Mouse (Mus musculus): ENCODE results near the gene Tubgcp2. TPM values are rescaled to one million over a fixed set of nuclear protein-coding genes. Genes with fewer than 3 reads are reported as not detected.

Tubgcp2 gene
- polyA plus RNA-seq, 1 experiment: 70.3 TPM

DNA sequence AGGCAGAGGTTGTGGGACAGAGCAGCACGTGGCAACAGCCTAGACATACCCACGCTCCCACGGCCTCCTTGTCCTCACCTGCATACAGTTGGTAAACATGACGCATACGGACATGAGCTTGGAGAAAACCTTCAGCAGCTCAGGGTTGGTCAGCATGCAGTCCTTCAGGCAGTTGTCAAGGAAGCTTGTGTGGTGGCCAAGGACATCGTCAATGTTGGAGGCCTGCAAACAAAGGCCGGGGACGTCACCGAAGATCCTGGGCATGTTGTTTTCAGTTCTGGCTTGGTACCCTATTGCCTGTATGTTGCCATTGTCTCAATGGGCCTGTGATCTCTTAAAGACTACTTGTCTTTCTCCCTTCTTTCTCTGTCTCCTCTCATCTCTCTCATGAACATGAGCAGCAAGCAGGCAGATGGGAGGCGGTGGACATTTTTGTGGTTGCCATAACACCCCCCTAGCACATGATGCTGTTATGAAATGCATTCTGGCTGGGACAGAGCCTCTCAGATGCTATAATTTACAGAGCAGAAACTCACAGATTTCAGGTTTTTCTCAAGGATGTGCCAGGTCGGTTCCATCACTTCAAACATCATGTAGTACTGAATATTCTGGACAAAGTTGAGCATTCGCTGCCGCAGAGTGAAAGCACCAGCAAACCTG, 37.6 kb downstream of the Tubgcp2 start:
- no peak for DNase-seq (ENCODE audit: low read depth)
- no peak for TF ChIP-seq CTCF (IDR thresholded peaks at IDR 0.05; ENCODE audit: borderline replicate concordance, extremely low read depth, insufficient read depth, insufficient read length)
- no peak for TF ChIP-seq POLR2A (IDR thresholded peaks at IDR 0.05; ENCODE audit: borderline replicate concordance, extremely low read depth, insufficient read depth, insufficient read length, poor library complexity, severe bottlenecking)

DNA sequence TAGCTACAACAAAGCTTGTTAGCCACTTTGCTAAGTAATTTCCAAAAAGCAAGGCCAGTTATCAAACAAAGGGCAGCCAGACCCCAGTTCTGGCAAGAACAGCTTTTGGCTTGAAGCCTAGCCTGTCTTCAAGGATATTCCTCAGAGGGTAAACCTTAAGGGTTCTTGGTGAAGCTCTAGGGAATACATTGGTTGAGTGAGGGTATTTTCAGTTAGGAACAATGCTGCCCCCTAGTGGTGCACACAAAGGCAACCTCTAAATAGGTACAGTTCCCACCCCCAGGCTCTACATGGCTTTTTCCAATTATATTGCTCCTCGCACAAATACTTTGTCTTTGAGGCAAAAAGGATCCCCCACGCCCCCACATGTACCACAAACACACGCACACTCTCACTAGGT, 41.8 kb downstream of the Tubgcp2 start:
- peak; percentile 83 for DNase-seq (ENCODE audit: low read depth)
- peak; percentile 79 for TF ChIP-seq CTCF (IDR thresholded peaks at IDR 0.05; ENCODE audit: borderline replicate concordance, extremely low read depth, insufficient read depth, insufficient read length)
- TF ChIP-seq POLR2A (IDR thresholded peaks at IDR 0.05; ENCODE audit: borderline replicate concordance, extremely low read depth, insufficient read depth, insufficient read length, poor library complexity, severe bottlenecking): no peak

DNA sequence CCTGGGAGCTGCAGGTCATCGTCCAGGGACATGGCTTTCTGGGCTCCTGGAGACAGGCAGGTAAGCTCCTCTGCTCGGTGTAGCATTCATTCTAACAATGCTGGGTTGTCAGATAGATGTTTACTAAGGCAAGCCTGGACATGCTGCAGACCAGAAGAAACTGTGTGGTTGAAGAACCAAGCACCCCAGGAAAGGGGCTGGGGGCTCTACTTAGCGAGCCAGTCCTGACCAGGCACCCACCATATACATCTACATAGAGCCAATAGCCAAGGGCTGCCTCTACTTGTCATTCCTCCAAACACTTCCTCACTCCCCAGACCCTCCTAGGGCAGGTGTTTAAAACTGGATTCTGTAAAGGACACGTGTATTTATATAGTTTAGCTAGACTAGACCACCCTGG, 42.3 kb downstream of the Tubgcp2 start:
- no peak for TF ChIP-seq POLR2A (IDR thresholded peaks at IDR 0.05; ENCODE audit: borderline replicate concordance, extremely low read depth, insufficient read depth, insufficient read length, poor library complexity, severe bottlenecking)
- no peak for TF ChIP-seq CTCF (IDR thresholded peaks at IDR 0.05; ENCODE audit: borderline replicate concordance, extremely low read depth, insufficient read depth, insufficient read length)

DNA sequence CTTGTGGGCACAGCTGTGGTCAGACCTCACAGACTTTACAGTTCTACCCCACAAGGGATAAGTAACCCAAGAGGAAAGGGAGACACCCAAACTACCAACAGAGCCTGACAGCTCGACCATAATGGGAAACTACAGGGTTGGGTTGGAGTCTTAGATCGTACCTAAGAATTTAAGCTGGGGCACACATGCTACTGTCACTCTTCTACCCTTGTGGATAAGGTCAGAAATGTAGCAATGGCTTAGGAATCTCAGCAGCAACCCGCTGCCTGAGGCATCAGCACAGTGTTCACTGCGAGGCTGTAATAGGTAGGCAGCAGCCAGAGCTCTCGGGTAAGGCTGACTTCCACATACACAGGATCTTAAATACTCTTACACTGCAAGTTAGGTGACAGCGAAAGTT, 42.9 kb downstream of the Tubgcp2 start:
- TF ChIP-seq POLR2A (IDR thresholded peaks at IDR 0.05; ENCODE audit: borderline replicate concordance, extremely low read depth, insufficient read depth, insufficient read length, poor library complexity, severe bottlenecking): no peak

More for the DNA sequence above, 42.3 kb downstream of the Tubgcp2 start:
- no peak for DNase-seq (ENCODE audit: low read depth)

DNA sequence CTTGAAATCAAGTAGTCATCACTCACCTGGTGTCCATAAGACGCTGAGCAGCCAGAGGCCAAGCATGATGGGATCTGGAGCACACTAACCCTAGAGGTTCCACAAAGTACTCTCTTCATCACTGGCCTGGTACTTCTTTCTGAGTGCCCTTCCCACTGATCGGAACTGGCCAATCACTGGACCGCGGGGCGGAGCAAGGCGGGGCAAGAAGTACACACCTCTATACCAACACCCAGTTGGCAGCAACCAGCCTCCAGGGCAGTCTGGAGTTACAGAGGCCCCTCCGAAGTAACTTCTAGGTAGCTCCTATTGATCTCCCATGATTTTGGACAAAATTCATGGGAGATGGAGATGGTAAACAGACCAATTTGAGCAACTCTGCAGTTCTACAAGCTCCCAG, 44.1 kb downstream of the Tubgcp2 start, which contains the start of gene Adam8:
TSS of gene Adam8 (minus strand) at position 157 of the 400 bp plus-strand sequence.
- TF ChIP-seq POLR2A (IDR thresholded peaks at IDR 0.05; ENCODE audit: borderline replicate concordance, extremely low read depth, insufficient read depth, insufficient read length, poor library complexity, severe bottlenecking) (no peak), CTCF (IDR thresholded peaks at IDR 0.05; ENCODE audit: borderline replicate concordance, extremely low read depth, insufficient read depth, insufficient read length) (no peak)
- DNase-seq (ENCODE audit: low read depth): peak; percentile 4

More for the DNA sequence above, 42.9 kb downstream of the Tubgcp2 start:
- DNase-seq (ENCODE audit: low read depth): no peak

DNA sequence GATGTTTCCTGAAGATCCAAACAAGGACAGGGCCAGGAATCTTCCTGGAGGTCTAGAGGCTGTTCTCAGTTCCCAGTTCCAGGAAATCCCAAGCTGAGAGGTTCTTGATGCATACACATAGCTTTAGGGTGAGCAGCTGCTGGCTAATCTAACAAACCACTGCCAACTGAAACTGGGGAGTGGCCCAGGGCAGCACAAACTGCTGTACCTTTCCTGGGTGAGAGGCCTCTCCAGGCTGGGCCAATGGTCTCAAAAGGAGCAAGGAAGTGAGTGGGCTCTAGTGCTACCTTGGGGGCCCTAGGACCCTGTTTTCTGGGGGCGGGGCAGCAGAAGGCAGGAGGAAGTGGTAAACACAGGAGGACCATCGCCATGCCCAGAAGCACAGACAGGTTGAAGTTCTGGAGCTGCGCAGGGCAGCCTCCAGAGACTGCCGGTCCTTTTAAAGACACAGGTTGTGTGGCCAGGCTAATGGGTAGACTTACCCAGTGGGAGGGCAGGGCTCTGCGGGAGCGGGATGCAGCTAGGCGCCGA, 45.5 kb downstream of the Tubgcp2 start:
- TF ChIP-seq CTCF (IDR thresholded peaks at IDR 0.05; ENCODE audit: borderline replicate concordance, extremely low read depth, insufficient read depth, insufficient read length) (no peak), POLR2A (IDR thresholded peaks at IDR 0.05; ENCODE audit: borderline replicate concordance, extremely low read depth, insufficient read depth, insufficient read length, poor library complexity, severe bottlenecking) (no peak)
- DNase-seq (ENCODE audit: low read depth): no peak

DNA sequence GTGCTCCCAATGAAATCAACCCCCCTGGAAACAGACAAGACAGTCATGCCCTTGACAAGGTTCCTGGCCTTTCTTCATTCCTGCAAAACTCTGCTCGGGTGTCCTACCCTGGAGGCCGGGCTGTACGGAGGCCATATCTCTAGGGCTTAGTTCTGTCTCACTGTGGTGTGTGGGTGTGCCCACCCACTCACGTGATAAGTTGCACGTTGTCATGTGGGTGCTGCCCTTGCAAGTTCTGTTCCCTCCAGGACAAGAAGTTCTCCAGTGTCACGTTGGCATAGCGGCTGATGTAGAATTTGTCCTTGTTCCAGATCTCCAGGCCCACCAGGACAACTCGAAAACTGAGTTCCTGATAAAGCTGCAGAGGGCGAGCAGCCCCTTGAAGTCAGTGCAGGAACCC, 48.2 kb downstream of the Tubgcp2 start:
- no peak for TF ChIP-seq CTCF (IDR thresholded peaks at IDR 0.05; ENCODE audit: borderline replicate concordance, extremely low read depth, insufficient read depth, insufficient read length)
- TF ChIP-seq POLR2A (IDR thresholded peaks at IDR 0.05; ENCODE audit: borderline replicate concordance, extremely low read depth, insufficient read depth, insufficient read length, poor library complexity, severe bottlenecking): no peak
- DNase-seq (ENCODE audit: low read depth): no peak

DNA sequence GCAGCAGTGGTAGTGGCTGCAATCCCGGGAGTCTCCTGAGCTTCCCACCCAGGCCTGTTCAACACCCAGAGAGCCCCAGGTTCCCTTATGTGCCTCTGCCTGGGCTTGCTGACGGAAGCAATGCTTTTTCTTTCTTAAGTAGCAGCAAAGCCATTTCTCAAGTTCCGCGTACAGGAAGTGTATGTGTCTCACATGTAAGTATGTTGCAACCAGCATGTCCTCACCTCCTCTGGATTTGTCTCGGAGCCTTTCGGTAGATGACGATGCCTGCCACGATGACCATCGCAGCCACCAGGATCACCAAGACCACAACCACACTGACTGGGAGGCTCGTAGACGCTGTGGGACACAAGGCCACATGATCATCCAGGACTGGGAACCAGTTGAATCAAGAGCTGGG, 52.0 kb downstream of the Tubgcp2 start:
- DNase-seq (ENCODE audit: low read depth): no peak
- TF ChIP-seq CTCF (IDR thresholded peaks at IDR 0.05; ENCODE audit: borderline replicate concordance, extremely low read depth, insufficient read depth, insufficient read length) (no peak), POLR2A (IDR thresholded peaks at IDR 0.05; ENCODE audit: borderline replicate concordance, extremely low read depth, insufficient read depth, insufficient read length, poor library complexity, severe bottlenecking) (no peak)

DNA sequence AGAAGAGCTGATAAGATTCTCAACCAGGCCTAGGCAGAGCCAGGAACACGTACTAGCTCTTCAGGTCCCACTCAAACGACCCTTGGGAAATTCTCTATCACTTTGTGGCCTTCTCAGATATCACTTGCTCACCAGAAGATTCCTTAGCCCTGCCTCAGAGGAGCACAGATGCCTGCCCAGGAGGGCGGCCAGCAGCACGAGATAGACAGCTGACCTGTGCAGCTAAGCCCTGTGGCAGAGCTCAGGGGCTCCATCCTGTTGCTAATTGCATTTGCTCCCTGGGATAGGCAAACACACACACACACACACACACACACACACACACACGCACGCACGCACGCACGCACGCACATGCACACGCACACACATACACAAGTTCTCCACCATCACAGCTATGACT, 54.4 kb downstream of the Tubgcp2 start:
- DNase-seq (ENCODE audit: low read depth): no peak
- TF ChIP-seq POLR2A (IDR thresholded peaks at IDR 0.05; ENCODE audit: borderline replicate concordance, extremely low read depth, insufficient read depth, insufficient read length, poor library complexity, severe bottlenecking) (no peak), CTCF (IDR thresholded peaks at IDR 0.05; ENCODE audit: borderline replicate concordance, extremely low read depth, insufficient read depth, insufficient read length) (no peak)

DNA sequence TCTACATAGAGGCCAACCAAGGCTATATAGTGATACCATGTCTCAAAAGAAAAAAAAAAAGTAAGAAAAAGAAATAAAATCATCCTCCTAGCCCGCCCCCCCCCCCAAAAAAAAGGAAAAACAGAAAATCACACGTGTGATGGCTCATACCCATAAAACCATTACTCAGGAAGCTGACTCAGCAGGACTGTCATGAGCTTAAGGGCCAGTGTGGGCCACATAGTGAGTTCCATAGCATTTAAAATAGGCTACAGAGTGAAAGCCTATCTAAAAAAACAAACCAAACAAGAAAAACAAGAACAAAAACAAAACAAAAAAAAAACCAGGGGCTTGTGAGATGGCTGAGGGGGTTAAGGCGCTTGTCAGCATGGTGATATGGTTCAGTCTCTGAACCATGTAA, 55.7 kb downstream of the Tubgcp2 start:
- DNase-seq (ENCODE audit: low read depth): no peak
- no peak for TF ChIP-seq POLR2A (IDR thresholded peaks at IDR 0.05; ENCODE audit: borderline replicate concordance, extremely low read depth, insufficient read depth, insufficient read length, poor library complexity, severe bottlenecking)

DNA sequence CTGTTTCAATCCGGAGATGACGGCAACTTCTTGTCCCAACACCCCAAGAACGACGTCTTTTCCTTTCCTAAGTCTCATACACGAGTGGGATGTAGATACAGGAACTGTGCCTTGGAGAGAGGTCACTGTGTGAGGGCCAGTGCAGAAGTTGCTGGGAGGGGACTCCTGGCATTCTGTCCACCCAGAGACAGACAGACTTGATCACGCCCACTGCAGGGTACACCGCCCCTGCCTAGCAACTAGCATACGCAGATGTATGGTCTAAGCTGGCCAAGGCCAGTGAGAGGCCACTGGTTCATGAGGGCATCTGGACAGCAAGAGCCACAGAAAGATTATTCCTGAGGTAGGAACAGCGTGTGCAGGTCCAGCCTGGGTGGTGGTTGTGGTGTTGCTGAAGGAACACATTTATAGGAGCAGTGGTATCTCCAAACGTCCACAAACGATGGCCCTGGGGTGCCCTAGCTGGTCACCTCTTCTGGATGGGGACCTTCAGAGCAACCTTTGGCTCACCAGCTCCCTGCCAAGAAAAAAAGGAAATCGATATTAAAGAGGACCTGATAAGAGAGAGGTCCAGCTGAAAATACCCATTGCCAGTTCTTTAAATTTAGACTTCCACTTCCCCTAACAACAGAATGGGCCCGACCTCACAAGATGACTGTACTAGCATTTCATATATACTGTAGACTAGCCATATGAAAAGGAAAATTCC, 57.3 kb downstream of the Tubgcp2 start:
- TF ChIP-seq CTCF (IDR thresholded peaks at IDR 0.05; ENCODE audit: borderline replicate concordance, extremely low read depth, insufficient read depth, insufficient read length): no peak
- no peak for TF ChIP-seq POLR2A (IDR thresholded peaks at IDR 0.05; ENCODE audit: borderline replicate concordance, extremely low read depth, insufficient read depth, insufficient read length, poor library complexity, severe bottlenecking)
- DNase-seq (ENCODE audit: low read depth): peak; percentile 21
